Mouse (Mus musculus) lung, embryonic 14.5 days (tissue): Measurements from ENCODE around the gene Kcnj1. TPM values are rescaled to one million over a fixed set of nuclear protein-coding genes. Genes with fewer than 3 reads are reported as not detected.

Experiments
- ATAC-seq: fragments of 200-750 bp; cut with Nextera tagmentation; 2 replicates; pipeline ENCODE4 v1.8.0; 2017; ENCODE audit warnings: mild to moderate bottlenecking, moderate TSS enrichment, moderate library complexity; ENCODE audit not compliant: insufficient read depth
- DNase-seq: peaks from one replicate; pipeline ENCODE4 v3.0.0-alpha.2; 2015
- H3K27ac ChIP-seq: fragments of 300-500 bp; sonication (generic); 2 replicates; pipeline ENCODE4 v1.5.1; 2014; ENCODE audit warnings: low read depth, mild to moderate bottlenecking, moderate library complexity
- H3K27me3 ChIP-seq: fragments of 300-500 bp; sonication (generic); 2 replicates; pipeline ENCODE4 v1.6.1; 2014; ENCODE audit warnings: low read length, control low read depth; ENCODE audit not compliant: insufficient read depth
- H3K36me3 ChIP-seq: fragments of 300-500 bp; sonication (generic); 2 replicates; pipeline ENCODE4 v1.6.1; 2014; ENCODE audit warnings: control low read depth; ENCODE audit not compliant: insufficient read depth
- H3K4me1 ChIP-seq: fragments of 300-500 bp; sonication (generic); 2 replicates; pipeline ENCODE4 v1.6.1; 2014; ENCODE audit warnings: antibody characterized with exemption, control low read depth; ENCODE audit not compliant: insufficient read depth
- H3K4me2 ChIP-seq: fragments of 300-500 bp; sonication (generic); 2 replicates; pipeline ENCODE4 v1.6.1; 2014; ENCODE audit warnings: mild to moderate bottlenecking
- H3K4me3 ChIP-seq: fragments of 300-500 bp; sonication (generic); 2 replicates; pipeline ENCODE4 v1.5.1; 2014; ENCODE audit warnings: low read depth, low read length
- H3K9ac ChIP-seq: fragments of 300-500 bp; sonication (generic); 2 replicates; pipeline ENCODE4 v1.6.1; 2014
- H3K9me3 ChIP-seq: fragments of 300-500 bp; sonication (generic); 2 replicates; pipeline ENCODE4 v1.6.1; 2016; ENCODE audit warnings: low read depth, low read length, control low read depth
- CTCF ChIP-seq: IDR thresholded peaks from 2 replicates; pipeline ENCODE4 v1.5.1; 2016; ENCODE audit warnings: antibody characterized with exemption, low read depth
- WGBS: fragments of 180-500 bp; shearing (Covaris S2); extraction: QIAGEN DNeasy Blood & Tissue Kit; methylation state at CpG from one replicate; pipeline ENCODE4 v1.1.7; 2014; 5-methylcytosine and 5-hydroxymethylcytosine counted together
- polyA plus RNA-seq: library from polyadenylated mRNA; unstranded; fragments of >200 nt; fragmentation: Nextera tagmentation; extraction: Ambion mirVana; gene quantifications from 2 replicates; pipeline ENCODE4 v1.2.1, GENCODE M21; 2014

The Kcnj1 gene
- polyA plus RNA-seq, 1 experiment from 2014 or later, result not detected

DNA sequence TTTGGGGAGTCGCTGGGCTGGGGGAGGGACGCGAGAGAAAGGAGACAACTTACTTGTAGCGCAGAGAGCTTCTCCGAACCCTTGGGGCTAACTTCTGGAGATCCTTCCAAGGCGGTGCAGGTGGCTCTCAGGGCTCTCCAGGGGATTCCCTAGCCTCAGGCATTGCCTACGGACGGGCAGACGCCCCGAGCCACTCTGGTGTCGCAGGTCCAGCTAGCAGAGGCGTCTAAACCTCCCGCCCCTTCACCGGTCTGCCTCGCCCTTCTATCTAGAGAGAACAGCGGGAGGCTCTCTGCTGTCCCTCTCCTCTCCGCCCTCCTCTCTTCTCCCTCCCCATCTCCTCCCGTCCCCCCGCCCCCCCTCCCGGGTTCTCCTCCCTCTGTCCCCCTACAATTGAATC, 28.2 kb upstream of the Kcnj1 start, which contains the start of gene Kcnj5:
Gene Kcnj5 (minus strand): TSS at position 300 of the 400 bp plus-strand sequence.
- peak within 1 kb of the TSS; percentile 57 for H3K4me2 ChIP-seq
- H3K27me3 ChIP-seq, result peaks cover 43% of the 10 kb centered on the region
- no peak; the same call in 1 of the 2 replicates for ATAC-seq
- TF ChIP-seq CTCF, result no peak
- peak within 1 kb of the TSS; percentile 25 for H3K4me3 ChIP-seq
- WGBS, result 4% methylated on average over 19 of the region's 20 CpGs
- no peak within 1 kb of the TSS for H3K27ac ChIP-seq
- no peaks in the 10 kb centered on the region for H3K36me3 ChIP-seq
- H3K9ac ChIP-seq, result peak within 1 kb of the TSS; percentile 20; the same call in 1 of the 2 replicates
- DNase-seq, result no peak
- H3K9me3 ChIP-seq, result no peaks in the 10 kb centered on the region
- 0 out of 2 replicates have a peak, but pooled peaks cover 5% of the 10 kb centered on the region for H3K4me1 ChIP-seq

GRCm38 (mm10) chr9:32344489-32344888, 27.8 kb upstream of the Kcnj1 start:
- no peaks in the 10 kb centered on the region for H3K9me3 ChIP-seq
- peak overlapping the region; percentile 20; the same call in 1 of the 2 replicates for H3K9ac ChIP-seq
- H3K36me3 ChIP-seq, result no peaks in the 10 kb centered on the region
- H3K27ac ChIP-seq, result no peak overlapping the region
- ATAC-seq, result peak; percentile 24; the same call in 1 of the 2 replicates
- WGBS, result 2% methylated on average over 21 of the region's 21 CpGs
- peaks cover 43% of the 10 kb centered on the region for H3K27me3 ChIP-seq
- peak overlapping the region; percentile 25 for H3K4me3 ChIP-seq
- DNase-seq, result no peak
- 0 out of 2 replicates have a peak, but pooled peaks cover 5% of the 10 kb centered on the region for H3K4me1 ChIP-seq
- no peak for TF ChIP-seq CTCF
- H3K4me2 ChIP-seq, result peak overlapping the region; percentile 57

GRCm38 (mm10) chr9:32348096-32348495, 24.2 kb upstream of the Kcnj1 start:
- Histone ChIP-seq H3K9ac (no peak overlapping the region), H3K27ac (no peak overlapping the region)
- ATAC-seq, result no peak

DNA sequence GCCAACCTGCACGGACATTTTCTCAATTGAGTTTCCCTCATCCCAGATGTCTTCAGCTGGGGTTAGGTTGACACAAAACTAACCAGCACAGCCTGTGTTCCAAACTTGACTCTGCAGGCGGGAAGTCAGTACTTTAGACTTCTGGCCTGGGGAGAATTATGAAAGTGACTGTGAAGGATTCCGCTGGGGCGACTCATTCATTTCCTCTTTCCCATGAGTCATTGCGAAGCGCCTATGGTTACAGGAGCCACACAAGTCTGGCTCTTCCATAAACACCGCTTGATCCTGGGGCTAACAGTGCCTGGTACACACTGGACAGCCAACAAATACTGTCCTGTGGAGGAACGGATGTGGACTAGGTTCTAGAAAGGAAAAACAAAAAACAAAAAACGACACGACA, 22.9 kb upstream of the Kcnj1 start:
- Histone ChIP-seq H3K36me3 (no peaks in the 10 kb centered on the region), H3K4me3 (no peak overlapping the region), H3K4me2 (no peak overlapping the region), H3K27ac (no peak overlapping the region), H3K9ac (no peak overlapping the region), H3K4me1 (0 out of 2 replicates have a peak, but pooled peaks cover 4% of the 10 kb centered on the region), H3K9me3 (no peaks in the 10 kb centered on the region), H3K27me3 (peaks cover 19% of the 10 kb centered on the region)
- ATAC-seq (no peak), DNase-seq (no peak)
- 80% methylated on average over 10 of the region's 10 CpGs for WGBS
- TF ChIP-seq CTCF, result no peak

More at GRCm38 (mm10) chr9:32348096-32348495, 24.2 kb upstream of the Kcnj1 start:
- peaks cover 31% of the 10 kb centered on the region for H3K27me3 ChIP-seq
- 59% methylated on average over 8 of the region's 8 CpGs for WGBS
- no peak for TF ChIP-seq CTCF
- no peaks in the 10 kb centered on the region for H3K36me3 ChIP-seq
- no peak for DNase-seq
- no peak overlapping the region for H3K4me3 ChIP-seq
- H3K9me3 ChIP-seq, result no peaks in the 10 kb centered on the region
- 0 out of 2 replicates have a peak, but pooled peaks cover 5% of the 10 kb centered on the region for H3K4me1 ChIP-seq
- H3K4me2 ChIP-seq, result no peak overlapping the region

- H3K36me3 ChIP-seq, result no peaks in the 10 kb centered on the region
- TF ChIP-seq CTCF, result peak; percentile 89
- no peak overlapping the region for H3K27ac ChIP-seq
- H3K27me3 ChIP-seq, result peaks cover 9% of the 10 kb centered on the region
- no peaks in the 10 kb centered on the region for H3K4me1 ChIP-seq
- ATAC-seq (no peak), DNase-seq (peak; percentile 94)
- no peak overlapping the region for H3K4me3 ChIP-seq
- no peak overlapping the region for H3K9ac ChIP-seq
- no peaks in the 10 kb centered on the region for H3K9me3 ChIP-seq
- 2% methylated on average over 6 of the region's 6 CpGs for WGBS
- H3K4me2 ChIP-seq, result no peak overlapping the region
These were observed 22.0 kb upstream of the Kcnj1 start for GRCm38 (mm10) chr9:32350332-32350731.

- 23% methylated on average over 1 of the region's 1 CpGs for WGBS
- ATAC-seq, result no peak
- Histone ChIP-seq H3K4me1 (no peaks in the 10 kb centered on the region), H3K27ac (no peak overlapping the region), H3K9me3 (no peaks in the 10 kb centered on the region), H3K36me3 (no peaks in the 10 kb centered on the region), H3K27me3 (no peaks in the 10 kb centered on the region), H3K9ac (no peak overlapping the region), H3K4me3 (no peak overlapping the region), H3K4me2 (no peak overlapping the region)
- no peak for TF ChIP-seq CTCF
- DNase-seq, result no peak
These were observed 11.5 kb upstream of the Kcnj1 start for GRCm38 (mm10) chr9:32360770-32361169.

GRCm38 (mm10) chr9:32368812-32369211, 3.5 kb upstream of the Kcnj1 start:
- Histone ChIP-seq H3K27me3 (no peaks in the 10 kb centered on the region), H3K4me2 (no peak overlapping the region), H3K4me3 (no peak overlapping the region), H3K4me1 (no peaks in the 10 kb centered on the region), H3K27ac (no peak overlapping the region), H3K9ac (no peak overlapping the region), H3K9me3 (no peaks in the 10 kb centered on the region), H3K36me3 (no peaks in the 10 kb centered on the region)
- TF ChIP-seq CTCF, result no peak
- 17% methylated on average over 2 of the region's 2 CpGs for WGBS
- ATAC-seq, result no peak
- peak; percentile 19 for DNase-seq
